Mouse (Mus musculus): ENCODE data around the gene Rps3.

Rps3 gene

GRCm38 (mm10) chr7:99436530-99436929, 47.0 kb downstream of the Rps3 start:
- DNase-seq = no peak

GRCm38 (mm10) chr7:99434672-99435250, 48.8 kb downstream of the Rps3 start:
- no peak for DNase-seq

- no peak for DNase-seq
Observed at GRCm38 (mm10) chr7:99432863-99433262, 50.7 kb downstream of the Rps3 start.

- DNase-seq = no peak
Observed at GRCm38 (mm10) chr7:99432248-99432647, 51.3 kb downstream of the Rps3 start.

- no peak for DNase-seq
Observed at GRCm38 (mm10) chr7:99430246-99430645, 53.3 kb downstream of the Rps3 start.

GRCm38 (mm10) chr7:99429786-99430185, 53.8 kb downstream of the Rps3 start:
- DNase-seq = no peak

GRCm38 (mm10) chr7:99428836-99429235, 54.7 kb downstream of the Rps3 start:
- DNase-seq = no peak

GRCm38 (mm10) chr7:99427987-99428386, 55.6 kb downstream of the Rps3 start:
- no peak for DNase-seq
